Mouse (Mus musculus): ENCODE data around the gene Plekho2. TPM values are rescaled to one million over a fixed set of nuclear protein-coding genes. Genes with fewer than 3 reads are reported as not detected.

The Plekho2 gene
- total and polyA plus RNA-seq, 2 experiments = 1.4 to 5.4 TPM

GRCm38 (mm10) chr9:65583045-65583444, 3.2 kb upstream of the Plekho2 start:
- peak; percentile 53 for DNase-seq (ENCODE audit: extremely low read depth, low read depth, low spot score)
- Histone ChIP-seq H3K4me3 (ENCODE audit: insufficient read depth, low read depth, low read length) (no peak overlapping the region), H3K9ac (ENCODE audit: low read depth, low read length) (no peak overlapping the region), H3K27me3 (ENCODE audit: control insufficient read depth, insufficient read depth, low read length) (peaks cover 6% of the 10 kb centered on the region), H3K36me3 (ENCODE audit: control insufficient read depth, insufficient read depth, low read length) (no peaks in the 10 kb centered on the region), H3K27ac (replicated peaks; ENCODE audit: insufficient read depth, low read depth, low read length) (no peak overlapping the region), H3K79me2 (ENCODE audit: control insufficient read depth, insufficient read depth, low read length) (no peaks in the 10 kb centered on the region), H3K4me1 (ENCODE audit: control insufficient read depth, insufficient read depth, low read length) (peaks cover 14% of the 10 kb centered on the region)
- WGBS = 25% methylated on average over 8 of the region's 8 CpGs
- TF ChIP-seq POLR2A (IDR thresholded peaks at IDR 0.05; ENCODE audit: extremely low read depth, insufficient read depth, low read length) = no peak
- no peak for TF ChIP-seq CTCF (IDR thresholded peaks at IDR 0.05; ENCODE audit: low read depth, low read length)

- Histone ChIP-seq H3K4me3 (ENCODE audit: insufficient read depth, low read depth, low read length) (peak overlapping the region; percentile 43), H3K27me3 (ENCODE audit: control insufficient read depth, insufficient read depth, low read length) (no peaks in the 10 kb centered on the region), H3K27ac (replicated peaks; ENCODE audit: insufficient read depth, low read depth, low read length) (peak overlapping the region; percentile 39), H3K79me2 (ENCODE audit: control insufficient read depth, insufficient read depth, low read length) (no peaks in the 10 kb centered on the region), H3K36me3 (ENCODE audit: control insufficient read depth, insufficient read depth, low read length) (no peaks in the 10 kb centered on the region), H3K4me1 (ENCODE audit: control insufficient read depth, insufficient read depth, low read length) (0 out of 2 replicates have a peak, but pooled peaks cover 4% of the 10 kb centered on the region), H3K9ac (ENCODE audit: low read depth, low read length) (peak overlapping the region; percentile 40)
- WGBS = 6% methylated on average over 20 of the region's 29 CpGs
- peak; percentile 77 for TF ChIP-seq CTCF (IDR thresholded peaks at IDR 0.05; ENCODE audit: low read depth, low read length)
- TF ChIP-seq POLR2A (IDR thresholded peaks at IDR 0.05; ENCODE audit: extremely low read depth, insufficient read depth, low read length) = no peak
- peak; percentile 73 for DNase-seq (ENCODE audit: extremely low read depth, low read depth, low spot score)
Measured at GRCm38 (mm10) chr9:65580401-65581256, 789 bp upstream of the Plekho2 start.

- Histone ChIP-seq H3K9ac (ENCODE audit: low read depth, low read length) (peak overlapping the region; percentile 76), H3K79me2 (ENCODE audit: control insufficient read depth, insufficient read depth, low read length) (no peaks in the 10 kb centered on the region), H3K4me1 (ENCODE audit: control insufficient read depth, insufficient read depth, low read length) (0 out of 2 replicates have a peak, but pooled peaks cover 4% of the 10 kb centered on the region), H3K4me3 (ENCODE audit: insufficient read depth, low read depth, low read length) (peak overlapping the region; percentile 38), H3K27me3 (ENCODE audit: control insufficient read depth, insufficient read depth, low read length) (no peaks in the 10 kb centered on the region), H3K27ac (replicated peaks; ENCODE audit: insufficient read depth, low read depth, low read length) (peak overlapping the region; percentile 13), H3K36me3 (ENCODE audit: control insufficient read depth, insufficient read depth, low read length) (no peaks in the 10 kb centered on the region)
- 67% methylated on average over 9 of the region's 9 CpGs for WGBS
- no peak for TF ChIP-seq POLR2A (IDR thresholded peaks at IDR 0.05; ENCODE audit: extremely low read depth, insufficient read depth, low read length)
- DNase-seq (ENCODE audit: extremely low read depth, low read depth, low spot score) = peak; percentile 42
Measured at GRCm38 (mm10) chr9:65578801-65579249, 1.0 kb downstream of the Plekho2 start.

- 81% methylated on average over 4 of the region's 4 CpGs for WGBS
- TF ChIP-seq POLR2A (IDR thresholded peaks at IDR 0.05; ENCODE audit: extremely low read depth, insufficient read depth, low read length) = no peak
- TF ChIP-seq CTCF (IDR thresholded peaks at IDR 0.05; ENCODE audit: low read depth, low read length) = no peak
- Histone ChIP-seq H3K27me3 (ENCODE audit: control insufficient read depth, insufficient read depth, low read length) (no peaks in the 10 kb centered on the region), H3K27ac (replicated peaks; ENCODE audit: insufficient read depth, low read depth, low read length) (0 out of 2 replicates have a peak overlapping the region, but pooled peaks have one; percentile 4), H3K36me3 (ENCODE audit: control insufficient read depth, insufficient read depth, low read length) (no peaks in the 10 kb centered on the region), H3K9ac (ENCODE audit: low read depth, low read length) (no peak overlapping the region), H3K4me1 (ENCODE audit: control insufficient read depth, insufficient read depth, low read length) (0 out of 2 replicates have a peak, but pooled peaks cover 4% of the 10 kb centered on the region), H3K4me3 (ENCODE audit: insufficient read depth, low read depth, low read length) (peak overlapping the region; percentile 12; the same call in 1 of the 2 replicates), H3K79me2 (ENCODE audit: control insufficient read depth, insufficient read depth, low read length) (no peaks in the 10 kb centered on the region)
- no peak for DNase-seq (ENCODE audit: extremely low read depth, low read depth, low spot score)
Measured at GRCm38 (mm10) chr9:65577511-65578196, 2.2 kb downstream of the Plekho2 start.

- H3K79me2 ChIP-seq (ENCODE audit: control insufficient read depth, insufficient read depth, low read length) = no peaks in the 10 kb centered on the region
- 61% methylated on average over 7 of the region's 7 CpGs for WGBS
- no peaks in the 10 kb centered on the region for H3K27me3 ChIP-seq (ENCODE audit: control insufficient read depth, insufficient read depth, low read length)
- 0 out of 2 replicates have a peak, but pooled peaks cover 4% of the 10 kb centered on the region for H3K4me1 ChIP-seq (ENCODE audit: control insufficient read depth, insufficient read depth, low read length)
- no peak for TF ChIP-seq CTCF (IDR thresholded peaks at IDR 0.05; ENCODE audit: low read depth, low read length)
- TF ChIP-seq POLR2A (IDR thresholded peaks at IDR 0.05; ENCODE audit: extremely low read depth, insufficient read depth, low read length) = no peak
- no peaks in the 10 kb centered on the region for H3K36me3 ChIP-seq (ENCODE audit: control insufficient read depth, insufficient read depth, low read length)
- no peak for DNase-seq (ENCODE audit: extremely low read depth, low read depth, low spot score)
- no peak overlapping the region for H3K4me3 ChIP-seq (ENCODE audit: insufficient read depth, low read depth, low read length)
- H3K27ac ChIP-seq (replicated peaks; ENCODE audit: insufficient read depth, low read depth, low read length) = 0 out of 2 replicates have a peak overlapping the region, but pooled peaks have one; percentile 4
- H3K9ac ChIP-seq (ENCODE audit: low read depth, low read length) = no peak overlapping the region
Measured at GRCm38 (mm10) chr9:65576861-65577510, 2.9 kb downstream of the Plekho2 start.

Measured in liver, adult 2 months (tissue).